Mouse (Mus musculus) forebrain, embryonic 11.5 days (tissue): Measurements from ENCODE around the gene Cog5. TPM values are rescaled to one million over a fixed set of nuclear protein-coding genes. Genes with fewer than 3 reads are reported as not detected.

ENCODE experiments used
- ATAC-seq: fragments of 200-750 bp; cut with Nextera tagmentation; replicated peaks from 2 replicates; pipeline ENCODE4 v1.8.0; 2017; ENCODE audit warnings: moderate TSS enrichment; ENCODE audit not compliant: low FRiP score
- DNase-seq: peaks from one replicate; pipeline ENCODE4 v3.0.0-alpha.2; 2017; ENCODE audit warnings: low spot score
- H3K27ac ChIP-seq: fragments of 300-500 bp; sonication (generic); 2 replicates; pipeline ENCODE4 v1.5.1; 2014; ENCODE audit warnings: low read depth, low read length
- H3K27me3 ChIP-seq: fragments of 300-500 bp; sonication (generic); 2 replicates; pipeline ENCODE4 v1.6.1; 2014; ENCODE audit warnings: mild to moderate bottlenecking, low read length, mixed read lengths; ENCODE audit not compliant: control insufficient read depth, insufficient read depth
- H3K36me3 ChIP-seq: fragments of 300-500 bp; sonication (generic); 2 replicates; pipeline ENCODE4 v1.6.1; 2014; ENCODE audit warnings: mild to moderate bottlenecking, low read length, moderate library complexity, mixed read lengths; ENCODE audit not compliant: control insufficient read depth, insufficient read depth
- H3K4me1 ChIP-seq: fragments of 300-500 bp; sonication (generic); replicated peaks from 2 replicates; pipeline ENCODE4 v1.6.1; 2014; ENCODE audit warnings: low read length, mixed read lengths; ENCODE audit not compliant: control insufficient read depth, insufficient read depth
- H3K4me2 ChIP-seq: fragments of 300-500 bp; sonication (generic); 2 replicates; pipeline ENCODE4 v1.6.1; 2014; ENCODE audit warnings: low read depth, mild to moderate bottlenecking, low read length, moderate library complexity, mixed read lengths; ENCODE audit not compliant: severe bottlenecking
- H3K4me3 ChIP-seq: fragments of 300-500 bp; sonication (generic); 2 replicates; pipeline ENCODE4 v1.5.1; 2014; ENCODE audit warnings: low read depth, low read length
- H3K9ac ChIP-seq: fragments of 300-500 bp; sonication (generic); 2 replicates; pipeline ENCODE4 v1.6.1; 2014; ENCODE audit warnings: low read length
- H3K9me3 ChIP-seq: fragments of 300-500 bp; sonication (generic); 2 replicates; pipeline ENCODE4 v1.6.1; 2016; ENCODE audit warnings: low read length, mixed read lengths; ENCODE audit not compliant: control insufficient read depth
- WGBS: fragments of 180-500 bp; shearing (Covaris S2); extraction: QIAGEN DNeasy Blood & Tissue Kit; methylation state at CpG from one replicate; pipeline ENCODE4 v1.1.7; 2014; 5-methylcytosine and 5-hydroxymethylcytosine counted together
- polyA plus RNA-seq: library from polyadenylated mRNA; unstranded; fragments of >200 nt; fragmentation: Nextera tagmentation; extraction: Ambion mirVana; gene quantifications from 2 replicates; pipeline ENCODE4 v1.2.1, GENCODE M21; 2014

Gene Cog5
- polyA plus RNA-seq, 1 experiment from 2014 or later, result 35.2 TPM

DNA sequence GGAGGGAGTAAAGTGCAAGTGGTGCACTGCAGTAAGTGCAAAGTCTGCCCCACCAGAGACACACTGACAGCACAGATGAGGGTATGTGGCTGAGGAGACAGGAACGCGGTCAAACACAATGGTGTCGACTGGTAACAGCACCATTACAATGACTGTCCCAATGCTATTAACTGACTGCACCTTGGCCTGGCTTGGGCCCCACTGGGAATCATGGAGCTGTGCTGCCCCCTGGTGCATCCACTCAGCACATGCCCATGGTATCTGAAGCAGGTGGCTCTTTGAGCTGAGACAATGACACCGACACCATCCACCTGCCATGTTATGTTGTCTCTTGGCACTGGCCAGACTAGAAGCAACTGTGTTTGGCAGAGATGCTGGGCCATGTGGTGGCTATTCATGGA is 272.0 kb downstream of the Cog5 start:
- Histone ChIP-seq H3K4me2 (no peak overlapping the region), H3K9me3 (no peaks in the 10 kb centered on the region), H3K9ac (no peak overlapping the region), H3K27ac (no peak overlapping the region), H3K4me1 (no peaks in the 10 kb centered on the region), H3K36me3 (no peaks in the 10 kb centered on the region; the same call in 1 of the 2 replicates), H3K27me3 (no peaks in the 10 kb centered on the region), H3K4me3 (no peak overlapping the region)
- DNase-seq, result peak; percentile 80
- WGBS, result 55% methylated on average over 4 of the region's 4 CpGs
- peak; percentile 76 for ATAC-seq

DNA sequence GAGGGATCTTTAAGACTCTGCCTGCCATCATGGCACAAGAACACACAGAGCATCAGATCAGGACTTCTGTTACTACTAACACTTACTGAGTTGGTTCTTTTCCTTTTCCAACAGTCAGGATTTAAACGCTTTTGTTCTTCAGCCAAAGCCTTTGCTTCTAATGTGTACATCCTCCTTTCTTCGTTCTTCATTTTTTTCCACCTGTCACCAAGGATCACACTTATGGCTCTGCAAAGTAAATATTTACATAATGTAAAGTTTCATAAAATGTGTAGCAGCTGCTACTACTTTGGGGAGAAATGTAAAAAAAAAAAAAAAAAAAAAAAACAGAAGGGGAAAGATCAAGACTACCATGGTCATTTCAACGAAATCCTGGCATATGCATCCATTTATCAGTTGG is 273.8 kb downstream of the Cog5 start:
- 94% methylated on average over 3 of the region's 3 CpGs for WGBS
- no peaks in the 10 kb centered on the region for H3K27me3 ChIP-seq
- no peak overlapping the region for H3K4me2 ChIP-seq

DNA sequence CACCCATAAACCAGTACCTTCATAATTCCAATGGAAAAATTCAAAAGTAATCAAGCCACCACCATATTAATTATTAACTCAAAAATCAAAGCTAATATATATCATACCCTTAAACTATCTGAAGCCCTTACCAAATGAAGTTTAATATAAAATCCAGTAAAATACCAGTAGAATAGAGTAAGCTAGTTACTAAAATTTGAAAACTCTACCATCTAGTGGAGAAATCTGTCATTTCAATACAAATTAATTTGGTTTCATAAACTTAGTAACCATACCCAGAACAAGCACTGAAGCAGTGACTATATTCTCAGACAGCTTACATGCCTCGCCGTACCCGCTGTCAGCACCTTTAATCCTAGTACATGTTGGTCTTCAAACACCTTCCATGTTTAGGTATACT is 277.1 kb downstream of the Cog5 start:
- no peaks in the 10 kb centered on the region for H3K27me3 ChIP-seq
- no peak for DNase-seq
- H3K9me3 ChIP-seq, result no peaks in the 10 kb centered on the region
- no peak overlapping the region for H3K27ac ChIP-seq
- H3K9ac ChIP-seq, result no peak overlapping the region
- H3K36me3 ChIP-seq, result no peaks in the 10 kb centered on the region; the same call in 1 of the 2 replicates
- H3K4me2 ChIP-seq, result no peak overlapping the region
- no peaks in the 10 kb centered on the region for H3K4me1 ChIP-seq
- H3K4me3 ChIP-seq, result no peak overlapping the region
- ATAC-seq, result no peak
- 93% methylated on average over 3 of the region's 3 CpGs for WGBS

More for the DNA sequence above, 273.8 kb downstream of the Cog5 start:
- H3K4me1 ChIP-seq, result no peaks in the 10 kb centered on the region
- ATAC-seq (no peak), DNase-seq (no peak)
- H3K27ac ChIP-seq, result no peak overlapping the region
- no peaks in the 10 kb centered on the region for H3K9me3 ChIP-seq
- no peak overlapping the region for H3K4me3 ChIP-seq
- H3K36me3 ChIP-seq, result no peaks in the 10 kb centered on the region; the same call in 1 of the 2 replicates
- no peak overlapping the region for H3K9ac ChIP-seq

DNA sequence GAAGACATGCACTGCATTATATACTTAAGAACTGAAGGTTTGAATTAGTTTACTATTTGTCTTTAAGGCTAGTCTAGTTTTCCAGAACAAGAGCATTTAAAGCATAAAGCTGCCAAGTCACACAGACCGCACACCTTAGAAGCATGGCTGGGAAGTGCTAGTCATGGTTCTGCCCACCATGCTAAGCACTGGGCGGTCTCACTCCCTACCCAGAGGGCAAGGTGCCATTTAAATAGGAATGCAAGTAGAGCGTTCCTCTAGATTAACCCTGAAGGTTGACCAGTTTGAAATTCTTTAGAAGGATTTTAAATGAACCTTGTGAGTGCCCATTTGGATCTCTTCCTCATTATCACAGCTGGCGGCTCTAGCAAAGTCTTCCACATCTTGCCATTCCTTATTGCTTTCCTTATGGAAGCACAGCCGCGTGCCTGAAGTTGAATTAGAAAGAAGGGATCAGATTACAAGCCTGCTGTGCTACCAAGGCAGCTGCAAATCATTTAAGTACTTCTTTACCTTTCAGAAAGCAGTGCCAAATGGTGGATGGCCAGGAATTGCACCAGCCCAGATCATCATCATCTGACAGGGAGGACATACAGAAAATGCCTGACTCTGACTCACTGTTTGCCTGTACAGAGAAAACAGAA is 282.1 kb downstream of the Cog5 start:
- H3K9ac ChIP-seq, result no peak overlapping the region
- no peak overlapping the region for H3K4me2 ChIP-seq
- DNase-seq, result no peak
- H3K27ac ChIP-seq, result no peak overlapping the region
- no peaks in the 10 kb centered on the region for H3K9me3 ChIP-seq
- ATAC-seq, result no peak
- H3K4me3 ChIP-seq, result no peak overlapping the region
- H3K4me1 ChIP-seq, result no peaks in the 10 kb centered on the region
- no peaks in the 10 kb centered on the region for H3K27me3 ChIP-seq
- 32% methylated on average over 6 of the region's 6 CpGs for WGBS
- H3K36me3 ChIP-seq, result no peaks in the 10 kb centered on the region; the same call in 1 of the 2 replicates

DNA sequence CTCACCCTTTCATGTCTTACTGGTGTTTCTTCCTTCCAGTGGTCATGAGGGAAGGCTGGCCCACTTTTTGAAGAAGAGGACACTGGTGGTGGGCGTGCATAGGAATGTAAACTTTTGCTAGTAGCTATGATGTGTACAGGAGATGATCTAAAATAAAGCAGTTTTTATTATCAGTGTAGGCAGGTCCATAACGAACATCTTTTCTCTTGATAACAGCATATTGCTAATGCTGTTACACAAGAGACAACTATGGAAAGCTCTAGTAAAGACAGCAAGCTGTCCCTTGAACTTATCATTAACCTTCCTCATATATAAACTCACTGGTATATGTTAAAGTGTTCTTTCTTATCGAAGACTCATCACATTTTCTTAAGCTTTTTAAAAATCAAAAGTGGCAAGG is 282.9 kb downstream of the Cog5 start:
- Histone ChIP-seq H3K4me2 (no peak overlapping the region), H3K9ac (no peak overlapping the region), H3K27me3 (no peaks in the 10 kb centered on the region), H3K4me3 (no peak overlapping the region), H3K9me3 (no peaks in the 10 kb centered on the region), H3K27ac (no peak overlapping the region), H3K36me3 (no peaks in the 10 kb centered on the region; the same call in 1 of the 2 replicates), H3K4me1 (no peaks in the 10 kb centered on the region)
- 94% methylated on average over 3 of the region's 3 CpGs for WGBS
- ATAC-seq (no peak), DNase-seq (no peak)

DNA sequence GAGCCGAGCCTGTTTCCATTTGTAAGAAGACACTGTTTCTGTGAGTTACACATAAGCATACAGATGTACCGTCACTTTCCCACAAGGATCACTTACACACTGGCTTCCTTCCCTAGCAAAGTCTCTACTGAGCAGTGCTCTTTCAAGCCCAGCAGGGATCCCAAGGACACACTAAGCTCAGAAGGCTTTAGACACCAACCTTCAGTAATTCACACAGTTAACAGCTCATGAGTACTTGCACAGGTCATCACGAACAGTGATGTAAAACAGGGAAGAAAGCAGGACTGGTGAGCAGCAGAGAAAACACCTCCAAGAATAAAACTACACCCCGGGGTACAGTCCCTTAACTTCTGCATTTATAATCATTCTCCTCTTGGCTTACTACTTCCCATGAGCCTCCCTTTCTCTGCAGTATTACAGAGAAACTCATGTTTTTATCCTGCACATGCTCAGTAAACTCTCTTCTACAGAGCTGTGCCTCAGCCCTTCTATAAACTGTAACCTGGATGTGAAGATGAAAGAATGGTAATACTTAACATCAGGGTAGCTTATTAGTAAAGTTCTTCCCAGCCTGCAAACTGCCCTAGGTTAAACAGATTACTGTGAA is 283.8 kb downstream of the Cog5 start:
- DNase-seq, result no peak
- H3K4me1 ChIP-seq, result no peaks in the 10 kb centered on the region
- no peak overlapping the region for H3K4me2 ChIP-seq
- no peaks in the 10 kb centered on the region for H3K9me3 ChIP-seq
- no peaks in the 10 kb centered on the region for H3K27me3 ChIP-seq
- H3K27ac ChIP-seq, result no peak overlapping the region
- WGBS, result 89% methylated on average over 4 of the region's 4 CpGs
- no peak overlapping the region for H3K9ac ChIP-seq
- no peak for ATAC-seq
- H3K4me3 ChIP-seq, result no peak overlapping the region
- no peaks in the 10 kb centered on the region; the same call in 1 of the 2 replicates for H3K36me3 ChIP-seq

DNA sequence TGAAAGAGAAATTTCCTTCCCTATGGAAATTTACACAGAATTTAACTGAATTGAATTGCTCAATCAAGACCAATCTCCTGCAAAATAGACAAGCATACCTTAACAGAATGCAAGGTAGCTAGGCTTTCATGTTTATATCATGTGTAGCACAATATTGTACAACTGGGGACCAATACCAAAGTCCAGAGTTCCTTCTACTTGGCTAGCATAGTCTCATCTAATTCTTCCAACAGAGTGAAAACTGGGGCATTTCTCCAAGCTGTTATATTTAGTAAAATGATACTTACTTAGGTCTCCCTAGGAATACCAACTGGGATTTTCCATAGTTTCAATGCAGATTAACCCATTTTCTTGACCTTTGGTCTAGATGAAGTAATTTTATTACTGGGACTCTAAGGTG is 284.4 kb downstream of the Cog5 start:
- Histone ChIP-seq H3K9me3 (no peaks in the 10 kb centered on the region), H3K4me3 (no peak overlapping the region), H3K4me2 (no peak overlapping the region), H3K9ac (no peak overlapping the region), H3K4me1 (no peaks in the 10 kb centered on the region), H3K36me3 (no peaks in the 10 kb centered on the region; the same call in 1 of the 2 replicates), H3K27ac (no peak overlapping the region), H3K27me3 (no peaks in the 10 kb centered on the region)
- ATAC-seq, result no peak
- no peak for DNase-seq

DNA sequence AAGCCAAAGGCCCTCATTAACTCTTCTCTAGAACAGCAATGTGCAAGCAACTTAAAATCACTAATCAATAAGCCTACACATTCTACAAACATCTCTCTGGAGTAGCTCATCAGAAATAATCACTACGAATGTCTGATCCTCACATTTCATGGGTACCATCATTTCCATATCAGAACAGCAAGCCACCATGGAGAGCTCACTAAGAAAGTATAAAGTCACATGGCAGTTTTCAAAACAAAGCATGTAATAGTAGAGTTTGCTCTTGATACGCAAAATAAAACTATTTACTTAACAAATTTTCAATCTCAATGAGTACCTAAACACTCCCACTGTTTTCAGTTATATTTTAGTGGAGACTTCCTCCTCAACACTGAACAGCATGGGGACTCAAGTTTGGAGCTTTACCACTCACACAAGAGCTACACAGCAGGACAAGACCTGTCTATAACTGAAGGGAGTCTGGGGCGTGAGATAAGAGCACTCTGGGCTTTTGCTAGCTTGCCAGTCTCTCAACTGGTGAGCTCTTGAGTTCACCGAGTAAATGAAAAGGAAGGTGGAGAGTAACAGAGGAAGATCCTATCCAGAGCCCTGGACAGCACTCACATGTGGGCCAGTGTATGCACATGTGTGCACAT is 288.5 kb downstream of the Cog5 start:
- no peaks in the 10 kb centered on the region for H3K9me3 ChIP-seq
- no peaks in the 10 kb centered on the region for H3K4me1 ChIP-seq
- no peaks in the 10 kb centered on the region for H3K27me3 ChIP-seq
- no peak overlapping the region for H3K4me3 ChIP-seq
- no peak for ATAC-seq
- 91% methylated on average over 4 of the region's 4 CpGs for WGBS
- H3K27ac ChIP-seq, result no peak overlapping the region
- H3K4me2 ChIP-seq, result no peak overlapping the region
- no peaks in the 10 kb centered on the region; the same call in 1 of the 2 replicates for H3K36me3 ChIP-seq
- no peak for DNase-seq
- no peak overlapping the region for H3K9ac ChIP-seq
